In the genomic region with DNA sequence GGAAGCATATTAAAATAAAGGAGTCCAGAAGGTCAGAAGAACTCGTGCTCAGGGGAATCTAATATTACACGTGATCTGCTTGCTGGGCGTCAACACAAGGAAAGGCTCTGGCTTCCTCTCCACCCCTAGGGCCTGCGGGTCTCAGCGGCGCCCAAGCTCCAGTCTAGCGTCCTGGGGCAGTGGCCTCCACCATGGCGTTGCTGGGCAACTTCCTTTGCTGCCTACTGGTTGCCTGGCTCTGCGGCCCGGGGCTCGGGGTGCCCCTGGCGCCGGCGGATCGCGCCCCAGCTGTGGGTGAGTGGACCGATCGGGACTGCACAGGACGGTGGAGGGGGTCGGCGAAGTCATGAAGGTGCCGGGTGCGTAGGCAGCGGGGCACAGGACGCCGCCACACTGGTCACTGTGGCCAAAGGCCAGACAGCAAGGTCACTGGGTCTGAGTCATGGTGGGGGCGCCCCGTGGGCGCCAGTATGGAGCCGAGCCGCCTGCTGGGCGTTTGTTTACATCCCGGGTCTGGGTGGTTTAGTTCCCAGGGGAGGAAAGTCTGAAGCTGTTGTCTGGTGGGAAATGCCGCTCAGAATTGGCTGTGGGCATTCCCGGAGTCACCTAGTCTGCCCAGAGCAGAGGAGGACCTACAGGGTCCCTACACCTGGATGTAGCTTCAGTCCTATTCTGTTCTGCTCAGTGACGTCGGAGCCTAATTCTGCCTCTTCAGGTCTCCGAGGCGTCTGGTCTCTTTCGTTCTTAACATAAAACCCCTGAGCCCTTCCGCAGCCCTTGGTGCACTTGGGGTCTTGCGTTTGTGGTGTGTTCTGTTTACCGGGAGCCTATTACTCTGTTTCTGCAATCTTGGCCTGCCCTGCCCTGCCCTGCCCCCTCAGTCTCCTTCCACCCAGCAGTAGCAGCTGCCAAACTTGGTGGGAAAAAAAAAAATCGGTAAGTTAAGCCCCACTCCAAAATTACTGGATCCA, we compare ENCODE assay signal across 8 mouse cellular contexts. TPM values are rescaled to one million over a fixed set of nuclear protein-coding genes. Genes with fewer than 3 reads are reported as not detected.
A peak's percentile ranks its signal among the peaks of the same experiment; 100 is the strongest.
DNase-seq lines count a peak whose midpoint lies in the region; ATAC-seq and TF ChIP-seq lines count a peak whose summit lies in the region.

No protein-coding gene starts in this region.

- no peaks in the 10 kb centered on the region for H3K36me3 ChIP-seq in heart, embryonic 15.5 days
- H3K36me3 ChIP-seq in kidney, postnatal 0 days (ENCODE audit: insufficient read depth, low read length): no peaks in the 10 kb centered on the region
- peaks cover 25% of the 10 kb centered on the region for H3K36me3 ChIP-seq in neural tube, embryonic 12.5 days

- H3K27ac ChIP-seq in heart, embryonic 15.5 days: peak overlapping the region; percentile 76
- H3K27ac ChIP-seq in kidney, postnatal 0 days: peak overlapping the region; percentile 93
- H3K27ac ChIP-seq in neural tube, embryonic 12.5 days: peak overlapping the region; percentile 17; the same call in 1 of the 2 replicates

- no peak for TF ChIP-seq POLR2A in brain, embryonic 14.5 days (IDR thresholded peaks at IDR 0.05; ENCODE audit: borderline replicate concordance, extremely low read depth, insufficient read depth, insufficient read length, poor library complexity, severe bottlenecking)

- H3K9ac ChIP-seq in heart, embryonic 15.5 days: peak overlapping the region; percentile 72
- H3K9ac ChIP-seq in kidney, postnatal 0 days (ENCODE audit: low read depth, low read length): peak overlapping the region; percentile 79
- H3K9ac ChIP-seq in neural tube, embryonic 12.5 days: peak overlapping the region; percentile 74

- DNase-seq in CD4-positive, CD25-positive, alpha-beta regulatory T cell, adult 2 months (ENCODE audit: low read depth, low spot score): peak; percentile 63
- DNase-seq in brain, embryonic 14.5 days (ENCODE audit: low read depth): peak; percentile 60
- DNase-seq in kidney, postnatal 0 days (ENCODE audit: low spot score): peak; percentile 47
- DNase-seq in lung, adult 18-20 months: peak; percentile 75
- DNase-seq in testis, postnatal 10 days (ENCODE audit: low spot score): peak; percentile 55

- H3K27me3 ChIP-seq in heart, embryonic 15.5 days: no peaks in the 10 kb centered on the region
- no peaks in the 10 kb centered on the region for H3K27me3 ChIP-seq in kidney, postnatal 0 days (ENCODE audit: insufficient read depth, low read length)
- H3K27me3 ChIP-seq in neural tube, embryonic 12.5 days (replicated peaks): no peaks in the 10 kb centered on the region

- peak; percentile 74 for ATAC-seq in erythroid progenitor cell, adult 5-6 weeks (replicated peaks; ENCODE audit: low FRiP score, poor library complexity, severe bottlenecking)
- peak; percentile 81 for ATAC-seq in heart, embryonic 15.5 days (replicated peaks; ENCODE audit: insufficient number of reproducible peaks, insufficient read depth, low FRiP score, low read depth)
- ATAC-seq in kidney, postnatal 0 days (replicated peaks; ENCODE audit: low FRiP score, low read depth): peak; percentile 88
- ATAC-seq in neural tube, embryonic 12.5 days (ENCODE audit: low FRiP score, low read depth): peak; percentile 79

- no peaks in the 10 kb centered on the region for H3K9me3 ChIP-seq in heart, embryonic 15.5 days (replicated peaks)
- H3K9me3 ChIP-seq in kidney, postnatal 0 days (replicated peaks; ENCODE audit: low read length): no peaks in the 10 kb centered on the region
- peaks cover 12% of the 10 kb centered on the region; the same call in 1 of the 2 replicates for H3K9me3 ChIP-seq in neural tube, embryonic 12.5 days

- no peak for TF ChIP-seq CTCF in brain, embryonic 14.5 days (IDR thresholded peaks at IDR 0.05; ENCODE audit: borderline replicate concordance, extremely low read depth, insufficient read depth, insufficient read length)
- TF ChIP-seq CTCF in kidney, postnatal 0 days (IDR thresholded peaks at IDR 0.05; ENCODE audit: low read depth): no peak

- H3K4me1 ChIP-seq in heart, embryonic 15.5 days (replicated peaks): peaks cover 5% of the 10 kb centered on the region
- 0 out of 2 replicates have a peak, but pooled peaks cover 5% of the 10 kb centered on the region for H3K4me1 ChIP-seq in kidney, postnatal 0 days (replicated peaks; ENCODE audit: insufficient read depth, low read length)
- H3K4me1 ChIP-seq in neural tube, embryonic 12.5 days: peaks cover 18% of the 10 kb centered on the region; the same call in 1 of the 2 replicates

- H3K4me3 ChIP-seq in heart, embryonic 15.5 days: peak overlapping the region; percentile 73
- H3K4me3 ChIP-seq in kidney, postnatal 0 days (replicated peaks; ENCODE audit: low read depth, low read length): peak overlapping the region; percentile 56
- H3K4me3 ChIP-seq in neural tube, embryonic 12.5 days: peak overlapping the region; percentile 58

- peak overlapping the region; percentile 92 for H3K4me2 ChIP-seq in heart, embryonic 15.5 days
- peak overlapping the region; percentile 87 for H3K4me2 ChIP-seq in kidney, postnatal 0 days (ENCODE audit: low read length)
- peak overlapping the region; percentile 95 for H3K4me2 ChIP-seq in neural tube, embryonic 12.5 days (replicated peaks)

- under 1% methylated on average over 44 of the region's 44 CpGs for WGBS in heart, embryonic 15.5 days
- WGBS in kidney, postnatal 0 days: under 1% methylated on average over 40 of the region's 44 CpGs
- WGBS in neural tube, embryonic 12.5 days: 2% methylated on average over 44 of the region's 44 CpGs

RNA-seq across cellular contexts. Expression of gene Smpdl3a, which starts 0.6 kb away (rescaled TPM):
- 15.9 and 18.3 TPM in 2 replicates for polyA plus RNA-seq in brain, embryonic 14.5 days (2012; rRNA removed)
- 58.0 and 58.7 TPM in 2 replicates for total RNA-seq in erythroid progenitor cell, adult 5-6 weeks (2015; ENCODE audit: low replicate concordance)
- 13.6 and 15.8 TPM in 2 replicates for total RNA-seq in erythroid progenitor cell, adult 5-6 weeks (2017; ENCODE audit: low replicate concordance)
- 33.2 and 35.6 TPM in 2 replicates for polyA plus RNA-seq in heart, embryonic 15.5 days (2015; fragmentation: Nextera tagmentation; extraction: Ambion mirVana)
- polyA plus RNA-seq in kidney, postnatal 0 days (2015; fragmentation: Nextera tagmentation; extraction: Ambion mirVana): 77.2 and 79.9 TPM in 2 replicates
- 15.1 and 17.8 TPM in 2 replicates for polyA plus RNA-seq in neural tube, embryonic 12.5 days (2016; fragmentation: Nextera tagmentation; extraction: Ambion mirVana)

RNA-seq across cellular contexts. Expression of gene Fabp7, which starts 10.1 kb away (rescaled TPM):
- polyA plus RNA-seq in brain, embryonic 14.5 days (2012; rRNA removed): 924 and 1,133 TPM in 2 replicates
- total RNA-seq in erythroid progenitor cell, adult 5-6 weeks (2015; ENCODE audit: low replicate concordance): not detected in 2 replicates
- not detected in 2 replicates for total RNA-seq in erythroid progenitor cell, adult 5-6 weeks (2017; ENCODE audit: low replicate concordance)
- 13.0 and 14.6 TPM in 2 replicates for polyA plus RNA-seq in heart, embryonic 15.5 days (2015; fragmentation: Nextera tagmentation; extraction: Ambion mirVana)
- 5.1 and 6.4 TPM in 2 replicates for polyA plus RNA-seq in kidney, postnatal 0 days (2015; fragmentation: Nextera tagmentation; extraction: Ambion mirVana)
- 1,782 and 1,857 TPM in 2 replicates for polyA plus RNA-seq in neural tube, embryonic 12.5 days (2016; fragmentation: Nextera tagmentation; extraction: Ambion mirVana)

Comparison
In these comparisons a context has a peak if more than half of its experiments do, and no peak if none do; other contexts are left out.
1. Peak in every context shown above with its lines: DNase-seq, ATAC-seq, H3K4me3 ChIP-seq and H3K27ac ChIP-seq.
2. H3K27ac ChIP-seq: peak in every context shown above with its lines; median percentile 93 in kidney, postnatal 0 days; 76 in heart, embryonic 15.5 days; 17 in neural tube, embryonic 12.5 days.
3. RNA of gene Fabp7, which starts 10.1 kb away (polyA plus RNA-seq): 1,782 to 1,857 TPM in neural tube, embryonic 12.5 days and 924 to 1,133 TPM in brain, embryonic 14.5 days; 13.0 to 14.6 TPM in heart, embryonic 15.5 days and 5.1 to 6.4 TPM in kidney, postnatal 0 days; every median in the first group is over 10 times any median in the second.